Mouse (Mus musculus): Measurements from ENCODE around the gene Wscd1.

GRCm38 (mm10) chr11:71779642-71780041 is 29.9 kb downstream of the Wscd1 start:
- TF ChIP-seq CTCF (conservative IDR thresholded peaks at IDR 0.05; ENCODE audit: low read length) (no peak), NANOG (IDR thresholded peaks at IDR 0.05; ENCODE audit: borderline replicate concordance, low read length) (no peak), POU5F1 (IDR thresholded peaks at IDR 0.05; ENCODE audit: borderline replicate concordance, low read length) (no peak)

All from E14TG2a.4 (cell line).